Mouse (Mus musculus): ENCODE results near the gene Gxylt2.

GRCm38 (mm10) chr6:100699986-100700385 is 4.5 kb upstream of the Gxylt2 start:
- TF ChIP-seq MAFK (IDR thresholded peaks at IDR 0.05; ENCODE audit: insufficient replicate concordance, low read length) = no peak
- TF ChIP-seq CTCF (conservative IDR thresholded peaks at IDR 0.05 in 1 of 2, IDR thresholded peaks at IDR 0.05 in 1 of 2; ENCODE audit: low read depth in 2 of 2, low read length in 2 of 2) = no peak
- no peak for TF ChIP-seq RAD21 (IDR thresholded peaks at IDR 0.05; ENCODE audit: low read depth, low read length)

All from CH12.LX (cell line).